Mouse (Mus musculus) E14TG2a.4 (cell line): ENCODE results near the gene Hist1h3e.

Source experiments
- CTCF ChIP-seq: conservative IDR thresholded peaks from 2 replicates; pipeline ENCODE4 v1.5.1; 2014; ENCODE audit warnings: low read length
- POU5F1 ChIP-seq: IDR thresholded peaks from 2 replicates; pipeline ENCODE4 v1.6.1; 2014; ENCODE audit warnings: low read length, borderline replicate concordance

- no peak for TF ChIP-seq CTCF
- no peak for TF ChIP-seq POU5F1
These were observed 30.4 kb upstream of the Hist1h3e start for GRCm38 (mm10) chr13:23592614-23593013.
